Mouse (Mus musculus) MEL (cell line): Measurements from ENCODE around the gene Pemt. TPM values are rescaled to one million over a fixed set of nuclear protein-coding genes. Genes with fewer than 3 reads are reported as not detected.

Experiments
- DNase-seq: peaks from one replicate; pipeline ENCODE4 v3.0.0; 2011; ENCODE audit warnings: low read depth, low spot score
- H3K27ac ChIP-seq: 2 replicates; pipeline ENCODE4 v1.5.1; 2012; ENCODE audit warnings: low read depth, mild to moderate bottlenecking, control low read depth, low read length, moderate library complexity; ENCODE audit not compliant: control insufficient read depth
- H3K27me3 ChIP-seq, 2 experiments: fragments of 150-350 bp in 1 of 2; sonication (generic) in 1 of 2; 2 replicates each; pipeline ENCODE4 v1.6.1; 2012; ENCODE audit warnings: low read length in 2 of 2, mild to moderate bottlenecking in 2 of 2, improper control_type of control experiment in 1 of 2, moderate library complexity in 1 of 2; ENCODE audit not compliant: insufficient read depth in 2 of 2, control insufficient read depth in 1 of 2
- H3K36me3 ChIP-seq, 2 experiments: 2 replicates each; pipeline ENCODE4 v1.6.1; 2012 to 2014; ENCODE audit warnings: low read length in 2 of 2, improper control_type of control experiment in 1 of 2, inconsistent platforms in 1 of 2, mild to moderate bottlenecking in 1 of 2; ENCODE audit not compliant: insufficient read depth in 2 of 2, control insufficient read depth in 1 of 2
- H3K4me1 ChIP-seq, 2 experiments: fragments of 150-350 bp in 1 of 2; sonication (generic) in 1 of 2; 2 replicates each; pipeline ENCODE4 v1.6.1; 2012; ENCODE audit warnings: low read length in 2 of 2, improper control_type of control experiment in 1 of 2, mild to moderate bottlenecking in 1 of 2; ENCODE audit not compliant: insufficient read depth in 2 of 2, control insufficient read depth in 1 of 2
- H3K4me3 ChIP-seq, 2 experiments: fragments of 150-350 bp in 1 of 2; sonication (generic) in 1 of 2; 2 replicates each; pipeline ENCODE4 v1.5.1; 2012; ENCODE audit warnings: low read depth in 2 of 2, low read length in 2 of 2, mild to moderate bottlenecking in 2 of 2, moderate library complexity in 2 of 2, control low read depth in 1 of 2, improper control_type of control experiment in 1 of 2; ENCODE audit not compliant: control insufficient read depth in 1 of 2, insufficient read depth in 1 of 2
- H3K79me2 ChIP-seq: 2 replicates; pipeline ENCODE4 v1.6.1; 2012; ENCODE audit warnings: mild to moderate bottlenecking, low read length, moderate library complexity; ENCODE audit not compliant: control insufficient read depth, poor library complexity, insufficient read depth
- H3K9ac ChIP-seq: 2 replicates; pipeline ENCODE4 v1.6.1; 2012; ENCODE audit warnings: low read depth, mild to moderate bottlenecking, control low read depth, low read length, moderate library complexity; ENCODE audit not compliant: control insufficient read depth, poor library complexity, severe bottlenecking
- H3K9me3 ChIP-seq: fragments of 150-350 bp; sonication (generic); replicated peaks from 2 replicates; pipeline ENCODE4 v1.6.1; 2012; ENCODE audit warnings: mild to moderate bottlenecking, low read length, improper control_type of control experiment, moderate library complexity; ENCODE audit not compliant: insufficient read depth
- CHD1 ChIP-seq: IDR thresholded peaks from 2 replicates; pipeline ENCODE4 v1.6.1; 2012; ENCODE audit warnings: low read depth, mild to moderate bottlenecking, inconsistent platforms, low read length, improper control_type of control experiment
- CHD2 ChIP-seq: IDR thresholded peaks from 2 replicates; pipeline ENCODE4 v1.6.1; 2011; ENCODE audit warnings: low read length, improper control_type of control experiment
- CTCF ChIP-seq, 3 experiments: IDR thresholded peaks in 2 of 3; conservative IDR thresholded peaks in 1 of 3; 2 replicates each; pipeline ENCODE4 v1.5.1; 2011 to 2012; ENCODE audit warnings: low read length in 3 of 3, low read depth in 2 of 3, mild to moderate bottlenecking in 2 of 3, improper control_type of control experiment in 1 of 3, inconsistent platforms in 1 of 3, mixed read lengths in 1 of 3, moderate library complexity in 1 of 3; ENCODE audit not compliant: control insufficient read depth in 1 of 3, insufficient read depth in 1 of 3, poor library complexity in 1 of 3, severe bottlenecking in 1 of 3
- GATA1 ChIP-seq: IDR thresholded peaks from 2 replicates; pipeline ENCODE4 v1.6.1; 2011; ENCODE audit warnings: low read depth, low read length, improper control_type of control experiment
- JUND ChIP-seq: IDR thresholded peaks from 2 replicates; pipeline ENCODE4 v1.6.1; 2011; ENCODE audit warnings: low read depth, mild to moderate bottlenecking, improper control_type of control experiment, low read length
- KAT2A ChIP-seq: conservative IDR thresholded peaks from 2 replicates; pipeline ENCODE4 v1.6.1; 2012; ENCODE audit warnings: low read depth, low read length, improper control_type of control experiment, inconsistent platforms
- MAX ChIP-seq: IDR thresholded peaks from 2 replicates; pipeline ENCODE4 v1.6.1; 2011; ENCODE audit warnings: low read length, improper control_type of control experiment
- MAZ ChIP-seq: IDR thresholded peaks from 2 replicates; pipeline ENCODE4 v1.6.1; 2012; ENCODE audit warnings: low read depth, mild to moderate bottlenecking, inconsistent platforms, low read length, improper control_type of control experiment
- MYB ChIP-seq: IDR thresholded peaks from 2 replicates; pipeline ENCODE4 v1.6.1; 2011; ENCODE audit warnings: mild to moderate bottlenecking, low read depth, low read length, improper control_type of control experiment
- MYC ChIP-seq: IDR thresholded peaks from 2 replicates; pipeline ENCODE4 v1.6.1; 2011; ENCODE audit warnings: low read depth, mild to moderate bottlenecking, low read length, improper control_type of control experiment, moderate library complexity
- NRF1 ChIP-seq: IDR thresholded peaks from 2 replicates; pipeline ENCODE4 v1.6.1; 2014; ENCODE audit warnings: low read depth, mild to moderate bottlenecking, inconsistent platforms, low read length, improper control_type of control experiment, moderate library complexity; ENCODE audit not compliant: poor library complexity, insufficient read depth, severe bottlenecking
- POLR2A ChIP-seq, 2 experiments: IDR thresholded peaks; 2 replicates each; pipeline ENCODE4 v1.6.1; 2011 to 2012; ENCODE audit warnings: low read length in 2 of 2, mild to moderate bottlenecking in 2 of 2, control low read depth in 1 of 2, improper control_type of control experiment in 1 of 2, low read depth in 1 of 2, moderate library complexity in 1 of 2; ENCODE audit not compliant: control insufficient read depth in 1 of 2, insufficient read depth in 1 of 2, poor library complexity in 1 of 2
- RCOR1 ChIP-seq: IDR thresholded peaks from 2 replicates; pipeline ENCODE4 v1.6.1; 2012; ENCODE audit warnings: low read depth, mild to moderate bottlenecking, inconsistent platforms, low read length, improper control_type of control experiment
- TBP ChIP-seq: IDR thresholded peaks from 2 replicates; pipeline ENCODE4 v1.8.0; 2011; ENCODE audit warnings: low read depth, low read length, improper control_type of control experiment
- TCF12 ChIP-seq: IDR thresholded peaks from 2 replicates; pipeline ENCODE4 v1.6.1; 2014; ENCODE audit warnings: low read depth, mild to moderate bottlenecking, inconsistent platforms, low read length, improper control_type of control experiment, moderate library complexity
- UBTF ChIP-seq: IDR thresholded peaks from 2 replicates; pipeline ENCODE4 v1.6.1; 2012; ENCODE audit warnings: low read depth, mild to moderate bottlenecking, inconsistent platforms, low read length, improper control_type of control experiment, moderate library complexity, borderline replicate concordance; ENCODE audit not compliant: insufficient read depth
- USF2 ChIP-seq, 2 experiments: IDR thresholded peaks; 2 replicates each; pipeline ENCODE4 v1.6.1; 2011 to 2012; ENCODE audit warnings: improper control_type of control experiment in 2 of 2, low read length in 2 of 2, borderline replicate concordance in 1 of 2, inconsistent platforms in 1 of 2, low read depth in 1 of 2, mild to moderate bottlenecking in 1 of 2; ENCODE audit not compliant: insufficient read depth in 1 of 2
- ZC3H11A ChIP-seq: IDR thresholded peaks from 2 replicates; pipeline ENCODE4 v1.6.1; 2012; ENCODE audit warnings: low read depth, mild to moderate bottlenecking, inconsistent platforms, low read length, improper control_type of control experiment
- ZNF384 ChIP-seq: IDR thresholded peaks from 2 replicates; pipeline ENCODE4 v1.6.1; 2012; ENCODE audit warnings: low read depth, mild to moderate bottlenecking, inconsistent platforms, low read length, improper control_type of control experiment
- polyA plus RNA-seq, 2 experiments: library from polyadenylated mRNA; stranded (reverse) in 1 of 2; unstranded in 1 of 2; fragments of >175 nt in 1 of 2; fragments of >200 nt in 1 of 2; gene quantifications; 2 replicates each; pipeline versions ENCODE4 v1.2.1 to v1.2.4; 2012; ENCODE audit warnings: low replicate concordance in 2 of 2, low read depth in 1 of 2; ENCODE audit not compliant: insufficient read length in 2 of 2, insufficient read depth in 1 of 2, missing spikeins in 1 of 2
- total RNA-seq: library from RNA; depleted of rRNA; stranded (reverse); fragments of 300-350 nt; gene quantifications from 2 replicates; pipeline ENCODE4 v1.2.3, GENCODE M21; 2012

The Pemt gene
- total and polyA plus RNA-seq, 3 experiments, result 26.1 to 27.9 TPM; not detected in 1

GRCm38 (mm10) chr11:60030747-60031331, 15.4 kb downstream of the Pemt start:
- no peaks in the 10 kb centered on the region for H3K36me3 ChIP-seq
- no peaks in the 10 kb centered on the region for H3K9me3 ChIP-seq
- H3K4me1 ChIP-seq, result no peaks in the 10 kb centered on the region
- H3K27me3 ChIP-seq, result no peaks in the 10 kb centered on the region
- H3K9ac ChIP-seq, result no peak overlapping the region
- H3K79me2 ChIP-seq, result no peaks in the 10 kb centered on the region
- no peak for DNase-seq
- no peak overlapping the region for H3K27ac ChIP-seq
- H3K4me3 ChIP-seq, result no peak overlapping the region
- no peak for TF ChIP-seq MAX
- no peak for TF ChIP-seq CHD2
- TF ChIP-seq KAT2A, result no peak
- no peak for TF ChIP-seq NRF1
- no peak for TF ChIP-seq TBP
- no peak for TF ChIP-seq CHD1
- TF ChIP-seq CTCF (IDR thresholded peaks at IDR 0.05 in 2 of 3, conservative IDR thresholded peaks at IDR 0.05 in 1 of 3; ENCODE audit: control insufficient read depth in 1 of 3, insufficient read depth in 1 of 3, low read depth in 2 of 3, low read length in 3 of 3, poor library complexity in 1 of 3, severe bottlenecking in 1 of 3), result no peak
- no peak for TF ChIP-seq TCF12
- TF ChIP-seq RCOR1, result no peak
- no peak for TF ChIP-seq MAZ
- no peak for TF ChIP-seq MYC
- TF ChIP-seq UBTF, result no peak
- TF ChIP-seq JUND, result no peak
- TF ChIP-seq ZNF384, result no peak
- TF ChIP-seq ZC3H11A, result no peak

- no peak overlapping the region for H3K27ac ChIP-seq
- no peaks in the 10 kb centered on the region for H3K36me3 ChIP-seq
- H3K4me1 ChIP-seq, result no peaks in the 10 kb centered on the region
- no peak for TF ChIP-seq MYB
- no peak for TF ChIP-seq JUND
- no peak for TF ChIP-seq POLR2A (IDR thresholded peaks at IDR 0.05; ENCODE audit: control insufficient read depth in 1 of 2, insufficient read depth in 1 of 2, low read depth in 1 of 2, low read length in 2 of 2, poor library complexity in 1 of 2)
- no peak for TF ChIP-seq USF2 (IDR thresholded peaks at IDR 0.05; ENCODE audit: borderline replicate concordance in 1 of 2, insufficient read depth in 1 of 2, low read depth in 1 of 2, low read length in 2 of 2)
- TF ChIP-seq NRF1, result no peak
- no peak for TF ChIP-seq GATA1
- TF ChIP-seq KAT2A, result no peak
- H3K79me2 ChIP-seq, result no peaks in the 10 kb centered on the region
- no peak overlapping the region for H3K4me3 ChIP-seq
- DNase-seq, result no peak
- H3K9me3 ChIP-seq, result no peaks in the 10 kb centered on the region
- H3K27me3 ChIP-seq, result no peaks in the 10 kb centered on the region
- no peak overlapping the region for H3K9ac ChIP-seq
These were observed 16.3 kb downstream of the Pemt start for GRCm38 (mm10) chr11:60029976-60030375.
